Mouse (Mus musculus) layer of hippocampus, adult 11-12 months (tissue): ENCODE measurements around the gene 4931406C07Rik.

Experiments
- DNase-seq: peaks from one replicate; pipeline ENCODE4 v3.0.0; 2022; ENCODE audit warnings: low spot score

The 4931406C07Rik gene

GRCm38 (mm10) chr9:15288402-15288801, 17.8 kb downstream of the 4931406C07Rik start:
- DNase-seq = no peak

GRCm38 (mm10) chr9:15287846-15288245, 18.4 kb downstream of the 4931406C07Rik start:
- DNase-seq = no peak

GRCm38 (mm10) chr9:15285443-15285842, 20.8 kb downstream of the 4931406C07Rik start:
- DNase-seq = no peak

GRCm38 (mm10) chr9:15280491-15280879, 25.8 kb downstream of the 4931406C07Rik start:
- DNase-seq = no peak

- DNase-seq = peak; percentile 93
Measured at GRCm38 (mm10) chr9:15279649-15280490, 26.4 kb downstream of the 4931406C07Rik start, which contains the start of gene Med17. Gene Med17, minus strand, starts transcription at chr9:15279931.

- no peak for DNase-seq
Measured at GRCm38 (mm10) chr9:15279139-15279648, 27.1 kb downstream of the 4931406C07Rik start.

- DNase-seq = no peak
Measured at GRCm38 (mm10) chr9:15278343-15278742, 27.9 kb downstream of the 4931406C07Rik start.

GRCm38 (mm10) chr9:15276855-15277254, 29.4 kb downstream of the 4931406C07Rik start:
- DNase-seq = no peak

GRCm38 (mm10) chr9:15273981-15274380, 32.3 kb downstream of the 4931406C07Rik start:
- DNase-seq = no peak

GRCm38 (mm10) chr9:15263487-15263886, 42.8 kb downstream of the 4931406C07Rik start:
- DNase-seq = no peak

GRCm38 (mm10) chr9:15261980-15262379, 44.3 kb downstream of the 4931406C07Rik start:
- DNase-seq = no peak

GRCm38 (mm10) chr9:15256214-15256613, 50.0 kb downstream of the 4931406C07Rik start:
- DNase-seq = no peak

- DNase-seq = no peak
Measured at GRCm38 (mm10) chr9:15254501-15254900, 51.7 kb downstream of the 4931406C07Rik start.

GRCm38 (mm10) chr9:15252196-15252595, 54.1 kb downstream of the 4931406C07Rik start:
- DNase-seq = no peak

GRCm38 (mm10) chr9:15250376-15250775, 55.9 kb downstream of the 4931406C07Rik start:
- no peak for DNase-seq

GRCm38 (mm10) chr9:15245319-15246075, 60.8 kb downstream of the 4931406C07Rik start:
- DNase-seq = no peak

GRCm38 (mm10) chr9:15242130-15242529, 64.1 kb downstream of the 4931406C07Rik start:
- DNase-seq = no peak

GRCm38 (mm10) chr9:15241596-15241939, 64.7 kb downstream of the 4931406C07Rik start:
- DNase-seq = peak; percentile 35

- no peak for DNase-seq
Measured at GRCm38 (mm10) chr9:15240863-15241595, 65.2 kb downstream of the 4931406C07Rik start.

- DNase-seq = no peak
Measured at GRCm38 (mm10) chr9:15240006-15240405, 66.2 kb downstream of the 4931406C07Rik start.

- peak; percentile 21 for DNase-seq
Measured at GRCm38 (mm10) chr9:15239042-15239925, 67.0 kb downstream of the 4931406C07Rik start, which contains the start of gene Vstm5. Gene Vstm5, plus strand, starts transcription at chr9:15239045.
